Mouse (Mus musculus): ENCODE measurements around the gene Gatb. TPM values are rescaled to one million over a fixed set of nuclear protein-coding genes. Genes with fewer than 3 reads are reported as not detected.
"Not testable (repeated sequence)": the region's sequence is repeated elsewhere in the genome, so short reads cannot be mapped to it uniquely, and the experiment has no call there.

Gatb gene
- total and polyA plus RNA-seq, 3 experiments, result 8.4 to 23.3 (median 19.5) TPM

DNA sequence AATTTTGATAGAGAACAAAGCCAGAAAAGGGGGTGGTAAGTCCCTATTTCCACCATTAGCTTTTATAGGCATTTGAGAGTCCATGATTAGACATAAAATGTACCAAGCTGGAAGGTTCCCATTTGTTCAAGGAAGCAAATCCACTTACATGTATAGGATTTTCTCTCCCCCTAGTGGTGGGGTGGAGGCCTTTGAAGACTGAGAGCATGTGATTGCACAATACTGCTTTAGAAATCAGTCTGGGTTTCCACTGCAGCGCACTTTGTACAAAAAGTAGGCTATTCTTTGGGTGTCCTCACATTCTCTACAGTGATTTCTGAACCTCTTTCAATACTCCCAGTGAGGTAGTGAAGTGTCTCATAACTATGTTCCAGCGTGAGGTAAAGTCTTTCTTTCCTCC lies 2.6 kb upstream of the Gatb start:
- H3K36me3 ChIP-seq (replicated peaks), result no peaks in the 10 kb centered on the region
- DNase-seq (ENCODE audit: low spot score) (no peak), ATAC-seq (ENCODE audit: extremely low read depth, insufficient number of reproducible peaks, low FRiP score, poor library complexity, severe bottlenecking) (no peak)
- H3K27me3 ChIP-seq (ENCODE audit: insufficient read depth, low read length), result no peaks in the 10 kb centered on the region
- H3K4me1 ChIP-seq (ENCODE audit: insufficient read depth, low read depth, low read length), result peaks cover 19% of the 10 kb centered on the region
- no peak overlapping the region for H3K4me3 ChIP-seq (ENCODE audit: low read depth, low read length)
- TF ChIP-seq POLR2AphosphoS5 (IDR thresholded peaks at IDR 0.05; ENCODE audit: insufficient replicate concordance, low read depth, low read length), result no peak
- 0 out of 2 replicates have a peak, but pooled peaks have one; percentile 26 for TF ChIP-seq CTCF (IDR thresholded peaks at IDR 0.05; ENCODE audit: low read depth, low read length)
- H3K9me3 ChIP-seq (replicated peaks), result no peaks in the 10 kb centered on the region

DNA sequence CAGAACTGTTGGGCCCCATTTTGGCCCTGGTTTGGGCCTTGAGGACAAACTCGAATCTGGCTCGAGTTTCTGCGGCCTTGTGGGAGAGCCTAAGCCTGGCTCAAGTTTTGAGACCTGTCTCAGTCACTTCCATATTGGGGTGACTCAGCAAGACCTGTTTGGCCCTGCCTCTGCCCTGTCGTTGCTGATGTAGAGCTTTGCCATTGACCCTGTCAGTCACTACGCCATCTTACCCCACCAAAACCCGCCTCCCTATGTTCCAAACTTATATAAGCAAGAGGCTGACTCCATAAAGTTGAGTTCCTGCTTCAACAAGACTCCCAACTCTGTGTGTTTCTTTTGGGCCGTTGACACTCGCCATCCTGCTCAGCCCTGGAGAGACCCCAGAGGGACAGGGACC lies 1.4 kb upstream of the Gatb start:
- not testable (repeated sequence) for ATAC-seq (ENCODE audit: extremely low read depth, insufficient number of reproducible peaks, low FRiP score, poor library complexity, severe bottlenecking); H3K36me3 ChIP-seq (replicated peaks); H3K9me3 ChIP-seq (replicated peaks); H3K27me3 ChIP-seq (ENCODE audit: insufficient read depth, low read length); DNase-seq (ENCODE audit: low spot score)
- Histone ChIP-seq H3K4me3 (ENCODE audit: low read depth, low read length) (peak overlapping the region; percentile 50; the same call in 1 of the 2 replicates), H3K4me1 (ENCODE audit: insufficient read depth, low read depth, low read length) (peaks cover 22% of the 10 kb centered on the region)

DNA sequence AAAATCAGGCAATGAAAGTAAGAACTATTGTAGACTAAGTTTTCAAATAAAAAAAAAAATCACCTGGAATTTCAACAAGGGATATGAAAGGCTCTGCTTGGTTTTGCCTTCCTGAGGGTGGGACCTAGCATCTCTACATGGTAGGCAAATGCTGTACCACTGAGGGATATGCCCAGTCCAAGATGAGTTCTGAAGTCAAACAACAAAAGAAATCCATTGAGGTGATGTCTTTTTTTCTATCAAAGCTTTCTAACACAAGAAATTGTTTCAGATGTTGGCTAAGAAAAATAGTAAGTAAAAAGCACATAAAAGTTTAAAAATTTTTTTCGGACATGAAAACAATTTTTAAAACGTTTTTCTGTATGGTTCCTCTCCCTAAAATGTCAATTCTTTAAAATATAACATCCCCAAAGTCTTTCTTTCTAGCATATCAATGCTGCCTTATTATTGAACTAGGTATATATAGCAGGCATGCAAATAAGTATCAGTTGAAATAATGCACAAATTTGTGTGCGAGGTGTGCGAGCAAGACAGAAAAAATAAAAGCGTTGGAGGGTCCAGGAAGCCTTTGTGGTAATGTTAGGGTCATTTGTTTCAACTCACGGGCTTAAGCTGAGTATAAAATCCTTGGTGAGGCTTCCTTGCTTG lies 579 bp upstream of the Gatb start:
- Histone ChIP-seq H3K4me1 (ENCODE audit: insufficient read depth, low read depth, low read length) (peaks cover 24% of the 10 kb centered on the region), H3K4me3 (ENCODE audit: low read depth, low read length) (peak overlapping the region; percentile 75), H3K27me3 (ENCODE audit: insufficient read depth, low read length) (no peaks in the 10 kb centered on the region), H3K9me3 (replicated peaks) (no peaks in the 10 kb centered on the region), H3K36me3 (replicated peaks) (peaks cover 11% of the 10 kb centered on the region)
- TF ChIP-seq CTCF (IDR thresholded peaks at IDR 0.05; ENCODE audit: low read depth, low read length) (no peak), GATA1 (IDR thresholded peaks at IDR 0.05; ENCODE audit: borderline replicate concordance, low read length) (no peak), GATA2 (IDR thresholded peaks at IDR 0.05; ENCODE audit: borderline replicate concordance, low read depth, low read length) (no peak)
- ATAC-seq (ENCODE audit: extremely low read depth, insufficient number of reproducible peaks, low FRiP score, poor library complexity, severe bottlenecking), result no peak
- DNase-seq (ENCODE audit: low spot score), result no peak

DNA sequence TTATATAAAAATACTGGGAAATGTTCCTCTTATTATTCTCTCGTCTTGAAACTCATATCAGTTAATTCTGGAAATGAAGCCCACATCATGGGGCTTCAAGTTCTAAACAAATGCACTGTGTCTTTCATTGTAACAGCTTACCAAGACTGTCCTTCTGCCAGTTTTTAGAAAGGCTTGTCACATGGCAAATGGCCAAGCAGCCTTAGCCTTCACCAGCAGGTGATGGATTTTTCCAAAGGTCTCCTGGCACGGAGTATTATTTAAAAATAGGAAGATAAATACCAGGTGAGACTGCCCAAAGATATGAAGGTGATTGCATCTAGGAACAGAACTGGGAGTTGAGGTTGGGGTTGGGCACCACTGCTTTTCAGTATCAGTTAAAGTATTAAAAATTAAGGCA lies 8.8 kb downstream of the Gatb start:
- no peaks in the 10 kb centered on the region for H3K27me3 ChIP-seq (ENCODE audit: insufficient read depth, low read length)
- no peak overlapping the region for H3K4me3 ChIP-seq (ENCODE audit: low read depth, low read length)
- no peaks in the 10 kb centered on the region for H3K9me3 ChIP-seq (replicated peaks)
- DNase-seq (ENCODE audit: low spot score) (no peak), ATAC-seq (ENCODE audit: extremely low read depth, insufficient number of reproducible peaks, low FRiP score, poor library complexity, severe bottlenecking) (no peak)
- H3K36me3 ChIP-seq (replicated peaks), result peaks cover 53% of the 10 kb centered on the region
- peaks cover 46% of the 10 kb centered on the region for H3K4me1 ChIP-seq (ENCODE audit: insufficient read depth, low read depth, low read length)
- TF ChIP-seq GATA2 (IDR thresholded peaks at IDR 0.05; ENCODE audit: borderline replicate concordance, low read depth, low read length) (no peak), GATA1 (IDR thresholded peaks at IDR 0.05; ENCODE audit: borderline replicate concordance, low read length) (no peak), POLR2AphosphoS5 (IDR thresholded peaks at IDR 0.05; ENCODE audit: insufficient replicate concordance, low read depth, low read length) (no peak), TAL1 (conservative IDR thresholded peaks at IDR 0.05; ENCODE audit: low read depth, low read length) (no peak), CTCF (IDR thresholded peaks at IDR 0.05; ENCODE audit: low read depth, low read length) (no peak)

DNA sequence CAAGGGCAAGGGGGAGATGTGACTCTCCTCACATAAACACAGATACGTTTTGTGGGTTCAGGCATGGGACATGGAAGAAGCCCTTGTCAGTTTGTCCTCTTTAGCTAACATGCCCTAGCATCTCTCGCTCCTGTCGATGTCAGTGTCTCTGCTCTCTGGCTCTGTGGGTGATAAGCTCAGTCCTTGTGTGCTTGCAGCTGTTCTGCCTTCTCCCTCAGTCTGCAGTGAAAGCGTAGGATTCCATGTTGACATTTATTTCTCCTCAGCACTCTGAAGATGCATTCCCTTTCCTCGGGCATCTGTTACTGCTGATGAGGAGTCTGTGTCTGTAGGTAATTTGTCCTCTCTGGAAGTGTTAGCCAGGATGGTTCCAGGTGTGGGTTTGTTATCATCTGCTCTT lies 9.3 kb downstream of the Gatb start:
- H3K36me3 ChIP-seq (replicated peaks), result peaks cover 49% of the 10 kb centered on the region
- no peaks in the 10 kb centered on the region for H3K27me3 ChIP-seq (ENCODE audit: insufficient read depth, low read length)
- no peak for DNase-seq (ENCODE audit: low spot score)
- H3K4me3 ChIP-seq (ENCODE audit: low read depth, low read length), result no peak overlapping the region
- H3K9me3 ChIP-seq (replicated peaks), result no peaks in the 10 kb centered on the region
- H3K4me1 ChIP-seq (ENCODE audit: insufficient read depth, low read depth, low read length), result peaks cover 46% of the 10 kb centered on the region
- ATAC-seq (ENCODE audit: extremely low read depth, insufficient number of reproducible peaks, low FRiP score, poor library complexity, severe bottlenecking), result no peak
- no peak for TF ChIP-seq POLR2AphosphoS5 (IDR thresholded peaks at IDR 0.05; ENCODE audit: insufficient replicate concordance, low read depth, low read length)

DNA sequence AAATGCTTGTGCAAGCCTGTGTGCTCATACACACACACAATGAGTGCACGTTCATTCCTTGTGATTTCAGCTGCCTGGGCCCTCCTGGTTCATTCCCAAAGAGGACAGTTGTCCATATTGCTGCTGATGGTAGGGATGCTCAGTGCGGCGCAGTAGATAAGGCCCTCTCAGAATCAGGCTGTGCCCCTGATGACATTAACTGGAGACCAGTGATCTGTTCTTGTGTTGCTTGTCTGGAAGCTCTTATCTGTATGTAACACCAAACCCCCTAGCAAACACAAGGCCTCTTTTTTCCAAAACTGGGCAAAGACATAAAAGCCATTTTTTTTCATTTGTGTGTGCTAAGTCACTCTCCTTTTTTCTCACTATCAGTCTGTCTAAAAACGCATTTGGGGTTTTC lies 11.0 kb downstream of the Gatb start:
- H3K9me3 ChIP-seq (replicated peaks), result no peaks in the 10 kb centered on the region
- H3K4me3 ChIP-seq (ENCODE audit: low read depth, low read length), result no peak overlapping the region
- peaks cover 63% of the 10 kb centered on the region for H3K4me1 ChIP-seq (ENCODE audit: insufficient read depth, low read depth, low read length)
- H3K27me3 ChIP-seq (ENCODE audit: insufficient read depth, low read length), result no peaks in the 10 kb centered on the region
- TF ChIP-seq TAL1 (conservative IDR thresholded peaks at IDR 0.05; ENCODE audit: low read depth, low read length) (peak; percentile 66), GATA2 (IDR thresholded peaks at IDR 0.05; ENCODE audit: borderline replicate concordance, low read depth, low read length) (no peak), POLR2AphosphoS5 (IDR thresholded peaks at IDR 0.05; ENCODE audit: insufficient replicate concordance, low read depth, low read length) (no peak), GATA1 (IDR thresholded peaks at IDR 0.05; ENCODE audit: borderline replicate concordance, low read length) (no peak), CTCF (IDR thresholded peaks at IDR 0.05; ENCODE audit: low read depth, low read length) (no peak)
- ATAC-seq (ENCODE audit: extremely low read depth, insufficient number of reproducible peaks, low FRiP score, poor library complexity, severe bottlenecking) (peak; percentile 69), DNase-seq (ENCODE audit: low spot score) (no peak)
- H3K36me3 ChIP-seq (replicated peaks), result peaks cover 53% of the 10 kb centered on the region

DNA sequence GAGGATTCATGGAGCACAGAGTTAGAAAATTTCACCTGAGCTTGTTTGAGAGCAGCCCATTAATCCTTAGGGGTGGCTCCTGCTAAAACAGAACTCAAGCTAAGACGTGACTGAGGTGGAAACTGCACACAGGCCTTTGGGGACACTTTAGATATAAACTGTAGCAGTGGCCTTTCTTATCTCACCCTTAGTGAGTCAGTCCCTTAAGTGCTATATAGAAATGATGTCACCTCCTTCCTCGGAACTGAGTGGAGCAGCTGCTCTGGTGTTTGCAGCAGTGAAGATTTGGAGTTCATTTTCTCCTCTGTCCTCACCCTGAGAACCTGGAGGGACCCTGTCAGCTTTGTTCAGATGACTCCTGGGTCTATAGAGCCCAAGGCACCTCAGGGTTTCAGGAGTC lies 14.8 kb downstream of the Gatb start:
- Histone ChIP-seq H3K4me1 (ENCODE audit: insufficient read depth, low read depth, low read length) (peaks cover 85% of the 10 kb centered on the region), H3K36me3 (replicated peaks) (peaks cover 39% of the 10 kb centered on the region), H3K4me3 (ENCODE audit: low read depth, low read length) (no peak overlapping the region; the same call in 1 of the 2 replicates), H3K9me3 (replicated peaks) (no peaks in the 10 kb centered on the region), H3K27me3 (ENCODE audit: insufficient read depth, low read length) (no peaks in the 10 kb centered on the region)
- TF ChIP-seq CTCF (IDR thresholded peaks at IDR 0.05; ENCODE audit: low read depth, low read length) (no peak), GATA1 (IDR thresholded peaks at IDR 0.05; ENCODE audit: borderline replicate concordance, low read length) (no peak), TAL1 (conservative IDR thresholded peaks at IDR 0.05; ENCODE audit: low read depth, low read length) (no peak), POLR2AphosphoS5 (IDR thresholded peaks at IDR 0.05; ENCODE audit: insufficient replicate concordance, low read depth, low read length) (no peak), GATA2 (IDR thresholded peaks at IDR 0.05; ENCODE audit: borderline replicate concordance, low read depth, low read length) (no peak)
- DNase-seq (ENCODE audit: low spot score) (peak; percentile 41), ATAC-seq (ENCODE audit: extremely low read depth, insufficient number of reproducible peaks, low FRiP score, poor library complexity, severe bottlenecking) (no peak; the same call in 1 of the 2 replicates)
